Mouse (Mus musculus): ENCODE results near the gene Plce1.
A peak's percentile ranks its signal among the peaks of the same experiment; 100 is the strongest.
"Not testable (repeated sequence)": the region's sequence is repeated elsewhere in the genome, so short reads cannot be mapped to it uniquely, and the experiment has no call there.

Gene Plce1

DNA sequence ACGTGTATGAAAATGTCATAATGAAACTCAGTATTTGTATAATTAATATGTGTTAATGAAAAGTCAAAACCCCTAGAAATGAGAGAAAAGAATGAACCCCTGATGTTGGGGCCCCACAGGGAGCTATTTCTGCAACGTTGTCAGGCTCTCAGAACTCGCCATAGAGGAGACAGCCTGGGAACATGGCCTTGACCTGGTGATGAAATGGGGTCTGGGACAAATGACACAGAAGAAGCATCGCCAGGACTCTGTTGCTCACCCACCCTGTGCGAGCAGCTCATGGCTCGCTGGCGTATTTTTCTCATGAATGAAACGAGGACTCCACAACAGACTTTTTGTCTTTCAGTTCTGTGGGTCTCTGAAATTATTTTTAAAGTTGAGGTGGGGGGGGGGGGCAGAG is 109.0 kb downstream of the Plce1 start:
- DNase-seq: no peak

DNA sequence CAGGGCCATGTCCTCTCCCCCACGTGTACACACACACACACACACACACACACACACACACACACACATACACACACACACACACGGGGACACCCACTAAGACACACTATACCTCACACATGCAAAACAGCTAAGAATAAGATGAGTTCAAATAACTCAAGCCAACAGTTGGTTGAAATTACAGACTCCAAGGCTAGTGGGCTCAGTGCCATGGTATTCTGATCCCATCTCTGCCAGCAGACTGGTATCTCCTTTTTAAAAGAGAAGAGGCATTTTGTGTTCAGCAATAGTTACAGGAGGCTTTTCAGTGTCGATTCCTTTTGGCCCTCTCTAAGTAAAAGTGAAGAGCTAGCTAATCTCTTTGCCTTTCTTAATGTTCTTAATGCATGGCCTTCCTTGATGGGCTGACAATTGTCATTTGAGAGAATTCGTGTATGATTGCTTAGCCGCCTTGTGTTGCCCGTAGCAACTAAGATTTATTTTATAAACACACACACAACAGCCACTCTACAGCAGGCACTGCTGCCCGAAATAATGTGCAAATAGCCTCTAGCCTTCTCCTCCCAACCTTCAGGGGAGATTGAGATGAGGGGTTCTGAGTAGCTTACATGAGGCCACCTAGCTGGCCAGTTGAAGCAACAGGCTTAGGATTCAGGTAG is 111.8 kb downstream of the Plce1 start:
- DNase-seq: no peak

DNA sequence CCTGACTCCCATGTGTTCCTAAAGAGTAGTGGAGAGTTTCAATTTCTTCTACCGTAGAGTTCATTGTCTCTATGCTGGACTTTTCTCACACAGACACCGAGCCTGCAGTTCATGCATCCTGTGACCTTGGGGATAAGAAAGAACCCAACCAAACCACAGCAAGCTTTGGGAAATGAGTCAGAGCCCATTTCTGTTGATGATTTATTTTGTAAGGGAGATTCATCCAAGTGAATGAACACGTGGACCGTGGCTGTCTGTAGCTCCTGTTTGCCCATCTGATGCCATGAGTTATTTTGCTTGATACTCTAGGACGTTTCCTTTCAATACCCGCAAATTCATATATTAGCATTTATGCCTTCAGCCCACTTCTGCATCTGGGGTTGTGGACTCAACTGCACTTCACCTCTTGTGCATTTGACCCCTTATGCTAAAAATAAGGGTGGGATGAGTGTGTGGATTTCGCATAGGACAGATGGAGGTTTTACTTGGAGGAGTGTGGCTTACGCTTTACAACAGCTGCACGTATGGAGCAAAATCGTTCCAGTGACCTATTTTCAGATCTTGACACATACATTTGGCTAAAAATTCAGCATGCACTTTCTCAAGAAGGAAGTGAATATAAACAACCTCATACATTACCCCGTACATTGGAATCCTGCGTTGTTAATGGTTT is 112.5 kb downstream of the Plce1 start:
- no peak for DNase-seq

DNA sequence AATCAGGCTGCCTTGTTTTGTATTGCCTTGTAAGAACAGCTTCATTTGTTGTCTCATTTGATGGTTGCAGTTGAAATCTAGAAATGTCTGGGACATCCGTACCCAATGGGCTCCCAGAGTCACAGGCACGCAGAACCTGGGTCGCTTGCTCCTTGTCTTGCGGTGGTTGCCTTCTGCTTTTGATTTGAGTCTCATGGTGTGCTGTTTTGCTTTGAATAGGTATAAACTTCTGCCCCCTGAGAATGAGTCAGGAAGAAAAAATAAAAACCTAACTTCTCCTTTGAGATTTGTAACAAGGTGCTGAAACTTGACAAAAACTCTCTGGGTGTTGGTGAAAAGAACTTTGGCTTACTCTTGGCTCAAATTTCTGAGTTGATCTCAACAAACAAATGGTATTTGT is 115.2 kb downstream of the Plce1 start:
- DNase-seq: no peak

DNA sequence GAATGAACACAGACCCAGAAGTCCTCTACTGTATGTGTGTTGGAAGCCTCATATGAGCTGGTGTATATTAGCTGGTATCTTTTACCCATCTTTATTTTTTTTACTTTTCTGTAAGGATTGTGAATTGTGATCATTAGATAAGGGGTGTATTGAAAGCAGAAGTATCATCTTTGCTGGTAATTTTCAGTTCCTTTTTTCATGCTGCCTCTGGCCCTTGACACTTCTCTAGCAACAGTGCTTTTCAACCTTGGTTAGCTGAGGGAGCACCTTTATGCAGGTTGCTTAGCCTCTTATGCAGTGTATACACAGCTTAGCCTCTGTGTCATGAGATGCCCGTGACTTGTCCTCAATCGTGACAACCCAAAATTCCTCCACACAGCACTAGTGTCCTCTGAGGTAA is 116.5 kb downstream of the Plce1 start:
- no peak for DNase-seq

DNA sequence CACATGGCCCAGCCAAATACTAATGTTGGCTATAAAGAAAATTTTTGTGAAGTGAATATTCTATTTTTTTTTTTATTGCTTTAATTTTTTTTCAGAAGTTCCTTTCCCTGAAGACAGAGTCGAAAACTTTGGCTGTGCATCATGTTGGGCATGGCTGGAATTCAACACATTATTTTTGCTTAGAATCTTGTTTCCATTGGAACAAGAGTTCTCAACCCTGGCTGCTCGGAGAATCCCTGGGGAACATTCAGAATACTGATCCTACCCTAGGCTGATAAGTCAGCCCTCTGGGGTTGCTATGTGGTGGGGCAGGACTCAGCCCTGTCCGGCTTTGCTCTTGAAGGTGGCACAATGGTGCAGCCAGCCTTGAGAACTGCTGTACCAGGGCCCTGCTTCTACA is 118.1 kb downstream of the Plce1 start:
- DNase-seq: no peak

DNA sequence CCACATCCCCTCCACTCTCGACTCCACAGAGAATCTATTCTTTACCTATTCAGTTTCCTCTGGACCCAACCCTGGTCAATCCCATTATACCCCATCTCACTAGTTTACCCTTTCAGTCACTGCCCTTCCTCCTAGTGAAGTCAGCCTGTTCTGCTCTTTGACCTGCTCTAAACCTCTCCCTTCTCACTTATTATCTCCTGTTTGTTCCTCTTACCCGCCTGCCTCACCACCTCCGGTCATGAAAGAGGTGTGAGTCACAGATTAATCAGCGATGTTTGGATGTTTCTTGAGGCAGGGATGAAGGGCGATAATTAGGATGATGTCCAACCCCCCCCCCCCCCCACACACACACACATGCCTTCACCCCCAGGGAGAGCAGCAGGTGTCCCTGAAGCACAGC is 120.2 kb downstream of the Plce1 start:
- no peak for DNase-seq

DNA sequence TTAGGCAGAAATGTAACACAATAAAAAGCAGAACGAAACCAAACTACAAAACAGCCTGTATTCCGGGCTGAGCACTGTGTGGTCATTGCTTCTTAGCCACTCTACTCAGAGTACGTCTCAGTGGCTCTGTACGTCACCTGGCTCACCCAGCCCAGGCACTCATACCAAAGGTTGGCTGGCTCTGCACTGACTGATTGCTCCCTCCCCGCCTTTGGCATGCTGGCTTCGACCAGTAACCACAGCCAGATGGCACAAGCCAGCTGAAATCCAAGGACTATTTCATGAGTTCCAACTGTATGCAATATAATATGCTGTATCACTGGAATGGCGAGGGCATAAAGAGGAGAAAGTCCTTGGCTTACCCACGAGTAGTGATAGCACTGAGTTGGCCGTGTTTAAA is 121.9 kb downstream of the Plce1 start:
- DNase-seq: no peak

DNA sequence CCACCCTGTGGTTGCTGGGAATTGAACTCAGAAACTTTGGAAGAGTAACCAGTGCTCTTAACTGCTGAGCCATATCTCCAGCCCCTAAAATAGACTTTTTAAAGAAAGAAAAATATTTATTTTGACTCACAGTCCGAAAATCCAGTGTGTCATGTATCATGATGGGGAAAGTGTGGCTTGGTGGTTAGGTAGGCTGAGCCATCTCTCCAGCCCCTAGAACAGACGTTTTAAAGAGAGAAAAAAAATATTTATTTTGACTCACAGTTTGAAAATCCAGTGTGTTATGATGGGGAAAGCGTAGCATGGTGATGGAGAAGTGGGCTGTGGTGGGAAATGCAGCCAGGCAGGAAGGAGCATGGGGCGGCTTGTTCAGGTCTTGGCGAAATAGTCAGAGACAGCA is 126.3 kb downstream of the Plce1 start:
- no peak for DNase-seq

DNA sequence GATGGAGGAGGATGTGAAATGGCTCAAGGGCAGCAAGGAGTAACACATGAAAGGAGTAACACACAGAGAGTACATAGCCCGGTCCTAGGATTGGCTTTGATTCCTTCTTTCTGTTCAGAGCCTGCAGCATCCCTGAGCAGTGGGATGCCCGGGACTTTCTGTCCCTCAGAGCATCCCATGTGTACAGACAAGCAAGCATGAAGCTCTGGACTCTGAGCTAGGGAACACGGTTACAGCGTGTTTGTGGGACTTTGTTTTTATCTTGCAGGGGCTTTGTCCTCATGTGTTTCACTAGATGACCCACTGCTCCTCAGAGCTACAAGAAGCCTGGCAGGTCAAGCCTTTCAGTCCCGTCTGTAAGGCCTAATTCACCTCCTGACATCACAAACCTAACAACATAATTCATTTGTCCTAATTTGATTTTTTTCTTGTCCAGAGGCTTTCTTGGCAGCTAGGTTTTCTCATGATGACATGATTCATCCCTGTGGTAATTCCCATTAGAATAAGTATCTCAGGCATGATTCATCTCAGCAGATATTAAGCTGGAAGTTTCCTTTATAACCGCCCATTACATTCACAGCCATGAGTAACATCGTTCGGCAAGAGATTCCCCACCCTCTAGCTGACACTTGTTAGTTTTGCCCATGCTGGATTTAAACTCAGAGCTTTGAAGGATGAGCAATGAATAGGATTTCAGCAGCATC is 128.2 kb downstream of the Plce1 start:
- no peak for DNase-seq

DNA sequence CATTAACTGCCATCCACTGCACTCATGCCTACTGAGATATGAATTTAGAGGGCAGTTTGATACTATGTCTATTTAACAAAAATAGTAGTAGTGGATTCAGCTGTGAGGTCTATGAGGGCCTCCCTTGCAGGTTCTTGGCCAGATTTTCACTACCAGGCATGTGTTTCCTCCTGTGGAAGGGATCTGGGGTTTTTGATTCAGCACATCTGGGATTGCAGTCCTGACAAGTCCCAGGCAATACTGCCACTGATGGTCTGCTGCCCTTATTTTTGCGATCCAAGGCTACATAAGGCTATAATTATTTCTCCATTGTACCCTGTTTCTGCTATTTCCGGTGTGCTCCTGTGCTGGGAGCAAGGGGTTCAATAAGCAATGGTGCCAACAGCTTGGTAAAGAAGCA is 129.4 kb downstream of the Plce1 start:
- DNase-seq: no peak

DNA sequence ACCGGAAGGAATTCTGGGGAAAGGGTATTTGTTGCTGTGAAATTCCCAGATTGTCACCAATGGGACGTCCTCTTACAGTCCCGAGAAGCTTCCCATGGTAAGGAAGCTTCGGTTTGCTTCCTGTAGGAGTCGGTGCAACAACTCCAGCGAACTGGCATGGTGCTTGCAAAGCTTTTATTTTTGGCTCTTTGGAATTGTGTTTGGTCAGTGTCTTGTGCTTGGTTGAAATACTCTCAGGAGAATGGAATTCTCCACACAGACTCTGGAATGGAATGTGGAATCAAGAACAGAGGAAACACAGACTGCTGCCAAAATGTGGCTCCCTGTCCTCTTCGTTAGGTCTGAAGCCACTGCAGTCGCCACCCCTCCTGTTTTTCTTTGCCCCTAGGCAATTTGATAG is 129.9 kb downstream of the Plce1 start:
- DNase-seq: no peak

DNA sequence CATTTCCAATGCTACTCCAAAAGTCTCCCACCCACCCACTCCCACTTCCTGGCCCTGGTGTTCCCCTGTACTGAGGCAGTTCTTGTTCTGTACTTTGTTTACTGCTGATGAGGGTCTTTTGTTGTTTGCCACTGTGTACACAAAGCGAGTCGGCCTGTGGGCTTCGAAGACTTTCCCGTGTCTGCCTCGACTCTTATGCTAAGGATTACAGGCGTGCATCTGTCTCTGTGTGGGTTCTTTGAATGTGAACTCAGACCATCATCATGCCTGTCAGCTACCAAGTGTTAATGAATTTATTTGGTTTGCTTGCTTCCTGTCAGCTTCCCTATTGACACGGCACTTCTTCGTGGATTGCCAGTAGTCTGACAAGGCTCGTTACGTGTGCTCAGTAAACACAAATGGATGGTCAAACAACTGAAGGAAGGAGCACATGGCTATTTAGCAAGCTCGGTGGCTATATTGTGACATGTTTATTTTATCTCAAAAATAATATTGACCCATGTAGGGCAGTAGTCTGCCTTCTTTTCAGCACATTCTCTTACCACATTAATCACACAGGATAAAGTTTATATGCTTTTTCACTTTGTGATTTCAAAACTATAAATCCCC is 133.3 kb downstream of the Plce1 start:
- no peak for DNase-seq

DNA sequence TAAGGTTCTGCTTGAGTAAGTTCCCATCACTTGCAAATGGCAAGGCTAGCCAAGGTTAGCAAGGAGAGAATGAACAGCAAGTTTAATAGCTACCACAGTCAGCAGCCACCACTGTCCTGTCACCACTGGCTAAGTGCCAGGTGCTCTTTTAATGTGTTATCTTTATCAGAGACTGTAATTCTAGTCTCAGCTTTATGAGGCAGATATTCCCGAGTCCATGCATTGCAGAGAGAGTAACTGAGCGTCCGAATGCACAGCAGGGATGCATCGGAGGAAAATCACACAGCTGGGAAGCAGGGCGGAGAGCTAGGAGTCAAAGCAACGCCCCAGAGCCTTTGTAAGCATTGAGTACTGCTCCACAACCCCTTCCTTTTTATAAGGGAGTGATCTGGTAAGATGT is 134.4 kb downstream of the Plce1 start:
- no peak for DNase-seq

DNA sequence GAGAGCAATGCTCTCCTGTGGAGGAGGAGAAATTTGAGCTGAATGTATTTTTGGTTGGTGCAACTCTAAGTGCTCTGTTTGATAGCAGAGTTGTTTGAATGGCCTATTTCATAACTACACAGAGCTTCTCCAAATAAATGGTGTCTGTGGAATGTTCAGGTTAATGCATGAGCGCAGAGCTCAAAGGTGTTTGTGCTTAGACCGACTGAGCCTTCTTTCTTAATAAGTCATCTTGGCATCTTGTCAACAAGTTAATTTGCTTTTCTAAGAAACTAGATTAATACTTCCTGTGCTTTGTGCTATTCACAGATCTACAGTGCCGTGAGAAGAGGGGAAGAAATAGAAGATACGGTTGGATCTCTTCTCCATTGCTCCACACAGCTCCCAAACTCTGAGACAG is 139.2 kb downstream of the Plce1 start:
- no peak for DNase-seq

DNA sequence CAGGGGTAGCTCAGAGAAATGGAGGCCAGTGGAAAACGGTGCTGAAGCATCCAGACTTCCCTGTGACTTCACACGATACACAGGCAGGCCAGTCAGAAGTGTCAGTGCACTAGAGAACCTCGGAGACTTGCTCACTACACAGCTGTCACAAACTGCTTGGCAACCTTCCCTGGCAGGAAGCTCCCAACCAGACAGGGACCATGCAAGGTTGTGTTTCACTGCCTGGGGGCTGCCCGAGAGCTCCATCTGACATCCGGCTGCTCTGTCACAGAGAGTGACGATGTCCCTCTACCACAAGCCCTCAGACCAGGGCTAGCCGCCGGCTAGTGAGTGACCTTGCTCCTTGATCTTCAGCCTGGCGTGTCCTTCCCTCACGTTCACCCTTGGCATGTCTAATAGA is 140.6 kb downstream of the Plce1 start:
- no peak for DNase-seq

DNA sequence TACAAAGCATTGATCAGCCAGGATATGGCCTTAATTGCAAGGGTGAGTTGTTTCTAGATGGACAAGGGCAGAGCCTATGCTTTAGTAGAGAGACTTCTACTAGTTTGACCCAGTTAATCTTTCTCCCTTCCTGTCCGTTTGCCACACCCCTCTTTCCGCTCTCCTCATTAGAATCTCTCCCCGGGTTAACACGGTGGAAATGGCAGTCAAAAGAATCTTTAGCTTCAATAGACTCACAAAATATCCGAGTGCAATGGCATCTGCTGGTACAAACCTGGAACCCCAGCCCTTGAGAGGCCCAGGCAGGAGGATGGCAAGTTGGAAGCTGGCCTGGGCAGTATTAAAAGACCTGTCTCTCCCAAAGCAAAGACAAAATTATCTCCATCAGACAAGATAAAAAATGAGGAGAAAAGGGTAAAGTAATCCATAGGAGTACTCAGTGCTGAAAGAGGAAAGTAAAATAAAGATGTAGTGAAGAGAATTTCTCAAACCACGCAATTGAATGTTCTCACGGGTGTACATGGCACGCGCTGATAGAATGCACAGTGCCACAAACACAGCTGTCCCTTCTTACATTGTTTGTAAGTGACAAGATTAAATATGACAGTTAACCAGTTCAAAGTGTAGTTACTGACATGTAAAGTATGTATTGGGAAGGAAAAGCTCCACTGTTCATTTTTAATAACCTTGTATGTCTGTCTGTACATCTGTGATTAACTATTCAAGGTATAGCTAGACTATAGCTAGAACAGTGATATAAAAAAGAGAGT is 145.5 kb downstream of the Plce1 start:
- DNase-seq: no peak

DNA sequence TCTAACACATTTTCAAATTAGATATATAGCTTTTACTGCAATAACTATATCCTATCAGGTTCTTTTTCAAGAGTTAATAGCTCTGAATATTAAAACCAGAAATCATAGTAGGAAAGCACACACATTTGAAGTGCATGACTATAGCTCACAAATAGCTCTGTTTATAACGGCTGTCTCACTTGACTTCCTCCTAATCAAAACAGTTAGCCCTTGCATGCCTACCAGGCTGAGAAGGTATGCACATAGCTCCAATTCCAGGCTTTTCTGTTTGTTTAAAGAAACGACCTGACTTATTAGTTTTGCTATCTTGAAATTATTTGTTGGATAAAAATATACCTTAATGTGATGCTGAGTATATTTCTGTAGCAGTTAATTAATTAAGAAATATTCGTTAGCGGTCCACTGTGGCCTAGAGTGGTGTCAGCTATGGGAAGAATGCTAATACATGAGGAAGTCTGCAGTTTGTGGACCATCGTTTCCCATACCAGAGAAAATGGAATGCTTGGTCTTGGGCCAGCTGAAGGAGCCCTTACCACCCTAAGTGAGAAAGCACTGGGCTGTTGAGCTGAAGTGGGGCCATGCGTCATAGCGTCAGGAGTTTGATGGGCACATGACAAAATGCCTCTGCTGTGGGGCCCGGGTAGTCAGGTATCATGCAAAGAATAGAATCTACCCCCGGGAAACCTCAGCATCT is 146.3 kb downstream of the Plce1 start:
- no peak for DNase-seq

DNA sequence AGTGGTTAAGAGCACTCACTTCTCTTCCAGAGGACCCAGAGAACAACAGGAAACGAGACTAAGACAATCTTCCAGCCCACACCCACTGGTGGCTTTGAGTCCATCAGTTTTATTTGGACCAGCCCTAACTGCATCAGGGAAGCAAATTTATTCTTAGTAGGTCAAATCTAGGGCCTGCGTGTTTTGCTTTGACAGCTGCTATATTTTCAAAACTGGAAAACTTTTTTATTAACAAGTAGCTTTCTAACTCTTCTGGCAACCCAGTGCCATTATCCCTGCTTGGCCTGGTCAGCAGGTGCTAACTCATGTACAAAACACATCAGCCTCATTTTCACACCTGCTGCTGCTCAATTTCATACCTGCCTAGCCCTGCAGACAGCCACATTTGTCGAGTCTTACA is 151.3 kb downstream of the Plce1 start:
- no peak for DNase-seq

DNA sequence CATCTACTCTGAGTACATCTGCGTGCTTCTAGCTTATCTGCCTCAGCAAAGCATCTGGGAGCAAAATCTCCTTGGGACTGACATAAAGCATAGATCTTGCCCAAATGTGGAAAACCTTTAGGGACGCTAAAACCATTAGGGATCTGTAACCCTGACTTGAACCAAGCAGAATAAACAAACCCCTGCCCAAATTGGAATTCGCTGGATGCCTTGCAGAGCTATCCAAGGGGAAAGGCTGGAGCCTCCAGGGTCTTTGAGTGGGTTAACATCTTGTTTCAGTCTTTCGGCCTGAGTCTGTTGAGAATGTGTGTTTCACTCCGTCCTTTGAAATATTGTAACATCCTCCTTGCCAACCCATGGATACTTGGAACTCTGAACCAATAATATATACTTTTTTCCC is 152.4 kb downstream of the Plce1 start:
- DNase-seq: no peak

DNA sequence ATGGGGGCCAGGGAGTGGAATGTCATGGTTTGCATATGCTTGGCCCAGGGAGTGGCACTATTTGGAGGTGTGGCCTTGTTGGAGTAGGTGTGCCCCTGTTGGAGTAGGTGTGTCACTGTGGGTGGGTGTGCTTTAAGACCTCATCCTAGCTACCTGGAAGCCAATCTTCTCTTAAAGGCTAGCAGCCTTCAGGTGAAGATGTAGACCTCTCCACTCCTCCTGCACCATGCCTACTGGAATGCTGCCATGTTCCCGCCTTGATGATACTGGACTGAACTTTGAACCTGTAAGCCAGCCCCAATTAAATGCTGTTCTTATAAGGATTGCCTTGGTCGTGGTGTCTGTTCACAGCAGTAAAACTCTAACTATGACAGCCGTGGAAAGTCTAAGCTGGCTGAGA is 158.1 kb downstream of the Plce1 start:
- no peak for DNase-seq

DNA sequence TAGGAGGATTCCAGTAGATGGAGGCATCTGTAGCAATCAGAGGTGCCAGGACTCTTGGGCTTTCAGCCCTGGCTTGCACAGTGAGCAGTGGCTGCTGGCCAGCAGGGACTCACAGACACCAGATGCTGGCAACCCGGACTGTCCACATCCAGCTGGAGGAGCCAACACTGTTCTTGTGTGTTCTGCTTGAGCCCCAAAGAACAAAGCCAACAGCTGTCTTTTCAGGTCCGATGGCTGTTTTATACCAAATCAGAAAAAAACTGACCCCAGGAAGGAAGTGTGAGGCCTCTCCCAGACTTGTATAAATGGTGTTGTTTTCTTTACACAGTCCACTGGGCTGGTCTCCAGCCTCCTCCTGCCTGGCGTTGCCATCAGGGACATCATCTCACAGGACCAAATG is 158.9 kb downstream of the Plce1 start:
- peak; percentile 9 for DNase-seq

DNA sequence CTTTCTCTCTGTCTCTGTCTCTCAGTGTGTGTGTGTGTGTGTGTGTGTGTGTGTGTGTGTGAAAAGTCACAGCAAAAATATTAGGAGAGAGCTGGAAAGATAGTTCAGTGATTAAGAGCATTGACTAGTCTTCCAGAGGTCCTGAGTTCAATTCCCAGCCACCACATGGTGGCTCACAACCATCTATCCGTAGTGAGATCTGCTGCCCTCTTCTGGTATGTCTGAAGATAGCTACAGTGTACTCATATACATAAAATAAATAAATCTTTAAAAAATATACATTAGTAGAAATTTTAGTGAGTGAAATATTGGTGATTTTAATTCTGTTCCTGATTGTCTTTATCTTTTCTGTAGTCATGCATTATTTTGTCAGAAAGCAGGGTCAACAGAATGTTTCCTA is 161.6 kb downstream of the Plce1 start:
- not testable (repeated sequence) for DNase-seq

Data from cerebellum, adult 9-11 months (tissue).